Mouse (Mus musculus) B cell, adult 2 months (primary cell): ENCODE measurements at regions not wholly inside any gene's neighbourhood (a gene's known extent, or its start where the extent isn't known, plus 50 kb on each side); places are given as distances from the start of the nearest gene placed in this dataset.
A peak's percentile ranks its signal among the peaks of the same experiment; 100 is the strongest.

ENCODE experiments used
- DNase-seq, 2 experiments: peaks; one replicate each; pipeline ENCODE4 v3.0.0; 2022

- no peak for DNase-seq
These were observed 53.8 kb upstream of the Sept5 start for GRCm38 (mm10) chr16:18683556-18683955.

DNA sequence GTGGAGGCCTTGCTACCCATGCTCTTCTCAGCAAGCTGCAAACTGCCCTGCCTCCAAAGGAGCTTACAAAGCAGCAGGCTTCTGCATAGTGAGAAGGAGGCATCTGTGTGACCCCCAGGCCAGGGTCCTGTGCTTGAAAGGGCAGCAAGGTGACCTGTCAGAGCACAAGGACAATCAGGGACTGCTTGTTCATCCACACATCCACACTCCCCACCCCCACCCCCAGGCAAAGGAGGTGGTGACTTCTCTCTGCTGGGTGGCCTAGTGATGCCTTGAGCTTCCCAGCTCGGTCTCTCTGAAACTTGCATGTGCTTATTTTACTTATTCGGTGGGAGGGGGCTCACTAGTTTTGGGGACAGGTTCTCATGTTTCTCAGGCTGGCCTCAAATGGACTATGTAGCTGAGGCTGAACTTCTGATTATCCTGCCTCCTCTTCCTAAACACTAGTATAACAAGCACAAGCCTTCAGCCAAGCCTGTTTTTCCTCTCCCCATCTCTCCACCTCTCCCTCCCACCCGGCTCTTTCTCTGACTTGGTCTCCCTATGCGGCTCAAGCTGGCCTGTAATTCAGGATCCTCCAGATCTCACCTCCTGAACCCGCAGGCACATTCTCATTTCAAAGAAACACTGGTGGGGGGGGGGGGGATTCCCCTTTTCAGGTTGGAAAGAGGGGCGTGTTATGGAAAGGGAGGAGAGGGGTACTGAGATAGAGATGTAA lies 56.4 kb upstream of the Sept5 start:
- DNase-seq, result no peak

DNA sequence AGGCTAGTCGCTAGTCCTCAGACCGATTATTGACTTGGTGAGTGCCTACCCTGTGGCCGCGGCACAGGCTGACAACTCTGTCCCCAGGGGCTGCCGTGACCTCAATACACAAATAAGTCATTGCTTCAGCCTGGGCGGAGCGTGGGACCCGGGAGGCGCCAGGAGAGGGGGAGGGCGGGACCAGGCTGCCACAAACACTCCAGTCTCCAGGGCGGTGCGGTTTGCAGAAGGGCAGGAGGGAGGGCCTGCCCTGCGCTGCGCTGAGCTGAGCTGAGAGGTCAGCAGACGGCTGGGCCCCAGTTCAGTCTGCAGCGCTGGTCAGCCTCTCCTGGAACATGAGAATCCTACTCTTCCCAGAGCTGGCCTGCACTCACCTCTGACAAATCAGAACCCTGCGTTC lies 57.2 kb upstream of the Sept5 start:
- DNase-seq, result peak; percentile 68 to 74

DNA sequence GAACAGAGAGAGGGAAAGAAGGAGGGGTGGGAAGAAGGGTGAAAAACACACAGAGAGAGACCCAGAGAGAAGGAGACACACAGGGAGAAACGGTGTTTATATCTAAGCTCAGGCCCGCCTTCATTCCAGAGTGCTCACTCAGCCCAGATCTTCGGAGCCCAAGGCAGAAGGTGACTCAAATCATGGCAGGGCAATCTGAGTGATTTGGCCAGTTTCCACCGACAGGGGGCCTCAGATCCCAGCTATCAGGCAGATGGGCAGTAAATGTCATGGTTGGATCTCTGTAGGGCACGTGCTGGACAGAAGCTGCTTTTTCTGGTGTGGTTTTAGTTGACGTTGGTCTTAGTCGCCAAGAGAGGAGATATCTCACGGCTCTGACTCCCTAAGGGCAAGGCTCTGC lies 57.6 kb upstream of the Sept5 start:
- peak; percentile 67 to 68 for DNase-seq

DNA sequence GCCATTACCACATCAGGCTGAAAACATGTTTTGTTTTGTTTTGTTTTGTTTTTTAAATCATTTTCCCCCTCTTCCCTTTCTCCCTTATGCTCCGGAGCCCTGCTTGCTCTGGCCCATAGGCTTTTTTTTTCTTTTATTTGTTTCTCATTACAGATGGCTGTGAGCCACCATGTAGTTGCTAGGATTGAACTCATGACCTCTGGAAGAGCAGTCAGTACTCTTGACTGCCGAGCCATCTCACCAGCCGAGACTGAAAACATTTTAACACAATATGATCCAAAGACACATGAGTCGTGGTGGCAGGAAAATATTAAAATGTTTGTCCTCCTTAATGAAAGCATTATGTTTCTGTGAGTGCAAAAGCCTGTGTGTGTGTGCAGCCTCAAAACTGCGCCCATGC lies 65.8 kb upstream of the Sept5 start:
- DNase-seq, result no peak

DNA sequence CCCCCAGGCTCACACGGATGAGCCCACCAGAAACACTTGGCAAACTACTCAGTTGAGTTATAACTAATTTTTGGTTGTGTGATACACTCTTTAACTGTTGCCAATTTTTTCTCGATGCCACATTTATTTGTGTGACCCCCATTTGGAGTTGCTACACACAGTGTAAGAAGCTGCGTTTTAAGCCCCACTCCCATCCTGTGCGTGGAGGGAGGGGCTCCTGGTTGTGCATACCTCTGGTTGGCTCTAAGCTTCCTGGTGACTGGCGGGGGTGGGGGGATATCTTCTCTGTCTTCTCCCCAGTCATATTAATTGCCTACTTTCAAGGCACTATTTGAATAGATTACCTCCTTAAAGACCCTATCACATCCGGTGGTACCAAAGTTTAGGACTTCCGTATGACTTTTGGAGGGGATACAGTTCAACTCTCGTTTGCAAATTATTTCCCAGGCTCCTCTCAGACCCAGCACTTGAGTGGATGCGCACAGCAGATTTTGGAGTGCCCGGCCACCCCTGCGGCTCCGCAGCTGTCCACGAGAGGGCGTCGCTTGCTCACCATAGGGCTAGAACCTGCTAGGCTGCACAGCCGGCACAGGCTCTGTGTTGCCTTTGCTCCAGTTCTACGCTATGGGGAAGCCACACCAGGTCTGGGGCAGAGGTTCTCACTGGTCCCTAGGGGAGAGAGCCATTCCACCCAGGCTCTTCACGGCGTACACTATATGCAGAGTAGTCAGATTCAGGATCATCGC lies 66.5 kb upstream of the Sept5 start:
- peak; percentile 73 to 74 for DNase-seq

GRCm38 (mm10) chr16:18696820-18697168 lies 67.0 kb upstream of the Sept5 start:
- DNase-seq, result no peak

DNA sequence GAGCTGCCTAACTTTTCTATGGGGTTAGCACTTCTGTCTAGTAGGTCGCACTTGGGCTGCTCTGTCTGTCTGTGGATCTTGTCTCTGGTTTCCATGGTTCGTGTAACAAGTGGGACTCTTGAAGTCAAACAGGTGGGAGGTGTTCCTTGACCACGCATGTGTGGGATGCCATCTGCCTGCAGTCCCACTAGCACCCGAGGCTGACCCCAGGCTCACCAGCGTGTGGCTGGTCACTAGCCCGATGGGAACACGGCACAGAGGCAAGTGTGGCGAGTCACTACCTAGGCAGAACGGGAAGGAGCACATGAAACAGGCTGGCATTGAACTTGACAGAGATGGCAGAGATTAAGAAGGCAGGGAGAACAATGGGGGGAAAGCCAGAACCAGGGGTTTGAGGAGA lies 72.5 kb upstream of the Cldn5 start:
- DNase-seq, result no peak

DNA sequence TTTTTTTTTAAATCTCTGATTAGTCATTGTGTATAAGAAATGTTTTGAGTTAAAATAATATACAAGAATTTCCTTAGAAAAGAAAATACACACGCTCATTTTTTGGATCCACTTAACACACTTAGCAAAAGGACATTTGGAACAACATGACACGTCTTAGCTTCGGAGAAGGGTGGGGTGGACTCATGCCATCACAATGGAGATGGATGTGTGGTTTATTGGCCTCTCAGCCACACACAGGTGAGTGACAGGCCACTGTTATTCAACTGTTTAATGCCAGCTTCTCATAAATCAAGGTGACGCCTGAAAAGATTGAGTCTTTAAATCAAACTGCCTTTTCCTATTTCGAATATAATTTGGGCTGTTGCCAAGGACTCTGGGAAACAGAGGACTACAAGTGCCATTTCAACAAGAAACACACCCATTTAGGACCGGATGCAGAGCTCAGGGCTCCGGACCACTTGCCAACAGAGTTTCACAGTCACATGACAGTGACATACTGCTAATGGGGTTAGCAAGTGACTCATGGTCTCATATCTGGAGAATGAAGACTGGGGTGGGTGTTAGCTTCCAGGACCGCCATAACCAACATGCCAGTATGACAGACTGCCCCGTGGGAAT lies 71.5 kb upstream of the Cldn5 start:
- no peak for DNase-seq

DNA sequence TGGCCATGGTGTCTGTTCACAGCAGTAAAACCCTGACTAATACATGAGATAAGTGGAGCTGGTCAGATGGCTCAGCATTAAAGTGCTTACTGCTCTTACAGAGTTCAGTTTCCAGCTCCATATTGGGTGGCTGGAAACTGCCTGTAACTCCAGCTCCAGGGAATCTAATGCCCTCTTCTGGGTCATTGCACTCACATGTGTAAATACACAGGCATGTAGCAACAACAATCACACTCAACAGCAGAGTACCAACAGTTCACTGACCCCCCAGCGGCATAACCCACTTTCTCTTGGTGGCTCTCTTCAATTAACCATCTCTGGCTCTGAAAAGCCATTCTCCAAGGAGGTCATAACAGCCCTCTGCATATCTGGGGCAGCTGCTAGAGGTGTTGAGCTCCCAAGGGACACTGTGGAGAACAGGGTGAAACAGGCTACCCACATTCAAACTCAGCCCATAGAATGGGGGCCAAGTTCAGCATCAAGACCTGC lies 65.0 kb upstream of the Cldn5 start:
- DNase-seq, result no peak

GRCm38 (mm10) chr16:18713017-18713416 lies 63.6 kb upstream of the Cldn5 start:
- DNase-seq, result no peak

DNA sequence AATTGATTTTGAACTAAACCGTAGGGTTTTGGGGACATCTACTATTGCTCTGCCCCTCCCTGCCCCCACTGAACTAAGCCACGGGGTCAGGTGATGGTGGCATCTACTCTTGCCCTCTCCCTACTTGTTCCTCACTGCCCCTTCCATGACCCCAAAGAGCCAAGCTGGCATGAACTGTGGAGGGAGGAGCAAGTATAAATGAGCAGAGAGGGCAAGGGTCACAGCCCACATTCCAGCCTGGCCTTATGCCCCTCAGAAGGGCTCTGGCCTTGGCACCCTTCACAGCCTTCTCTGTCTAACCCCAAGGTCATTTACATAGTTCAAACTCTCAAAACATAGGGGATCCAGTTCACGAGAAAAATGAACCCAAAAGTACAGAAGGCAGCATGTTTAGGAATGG lies 61.3 kb upstream of the Cldn5 start:
- DNase-seq, result no peak

DNA sequence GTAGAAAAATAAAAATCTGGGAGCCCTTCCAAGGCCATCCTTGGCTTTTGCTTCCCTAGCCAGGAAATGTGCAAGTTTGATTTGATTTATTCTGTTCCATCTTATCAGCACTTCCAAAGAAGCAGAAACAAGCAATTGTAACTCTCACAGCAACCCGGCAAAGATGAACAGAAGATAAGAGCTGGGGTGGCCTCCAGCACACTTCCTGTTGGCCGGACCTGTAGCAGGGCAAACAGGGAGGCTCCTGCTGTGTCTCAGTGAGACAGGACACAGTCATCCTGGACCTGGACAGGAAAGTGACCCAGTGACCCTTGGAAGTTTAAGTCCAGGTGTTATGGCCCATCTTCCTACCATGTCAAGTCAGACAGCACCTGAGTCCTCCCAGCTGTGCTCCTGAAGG lies 58.6 kb upstream of the Cldn5 start:
- no peak for DNase-seq

GRCm38 (mm10) chr16:18720433-18721233 lies 56.0 kb upstream of the Cldn5 start:
- DNase-seq, result no peak

- DNase-seq, result no peak
These were observed 53.3 kb upstream of the Cldn5 start for GRCm38 (mm10) chr16:18723186-18723843.

- no peak for DNase-seq
These were observed 52.8 kb upstream of the Cldn5 start for GRCm38 (mm10) chr16:18723874-18724273.

DNA sequence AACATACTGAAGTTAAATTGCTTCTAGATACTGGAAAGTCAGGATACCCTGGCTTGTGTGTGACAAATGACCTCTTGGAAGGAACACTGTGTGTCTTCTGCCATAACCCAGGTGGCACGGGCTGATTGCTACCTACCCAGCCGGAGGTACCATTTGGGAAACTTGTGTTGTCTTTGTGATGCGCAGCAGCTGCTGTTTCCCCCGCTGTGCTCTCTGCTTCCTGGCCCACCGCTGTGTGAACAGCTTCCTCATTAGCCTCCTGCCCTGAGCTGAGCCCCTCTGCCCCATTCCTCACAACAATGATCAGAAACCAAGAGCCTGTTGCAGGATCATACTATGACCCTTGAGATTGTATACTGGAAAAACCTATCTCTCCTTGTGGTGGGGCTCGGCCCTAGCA lies 51.9 kb upstream of the Cldn5 start:
- no peak for DNase-seq
